Mouse (Mus musculus) G1E (cell line): Measurements from ENCODE around the gene Mum1. TPM values are rescaled to one million over a fixed set of nuclear protein-coding genes. Genes with fewer than 3 reads are reported as not detected.

Source experiments
- ATAC-seq: 2 replicates; pipeline ENCODE4 v1.8.0; 2016; ENCODE audit warnings: mild to moderate bottlenecking; ENCODE audit not compliant: insufficient number of reproducible peaks, poor library complexity, low FRiP score, severe bottlenecking; ENCODE audit errors: extremely low read depth
- DNase-seq: peaks from one replicate; pipeline ENCODE4 v3.0.0; 2012; ENCODE audit warnings: low spot score
- H3K27me3 ChIP-seq: 2 replicates; pipeline ENCODE4 v1.6.1; 2012; ENCODE audit warnings: mild to moderate bottlenecking, low read length, inconsistent platforms; ENCODE audit not compliant: insufficient read depth
- H3K36me3 ChIP-seq: replicated peaks from 2 replicates; pipeline ENCODE3; 2012; ENCODE audit warnings: mild to moderate bottlenecking, inconsistent platforms
- H3K4me1 ChIP-seq: 2 replicates; pipeline ENCODE4 v1.6.1; 2012; ENCODE audit warnings: low read depth, low read length, inconsistent platforms, mixed read lengths; ENCODE audit not compliant: insufficient read depth
- H3K4me3 ChIP-seq: 2 replicates; pipeline ENCODE4 v1.5.1; 2012; ENCODE audit warnings: low read depth, mild to moderate bottlenecking, inconsistent platforms, low read length, moderate library complexity, mixed read lengths
- H3K9me3 ChIP-seq: replicated peaks from 2 replicates; pipeline ENCODE4 v1.6.1; 2012; ENCODE audit warnings: inconsistent platforms
- CTCF ChIP-seq: IDR thresholded peaks from 2 replicates; pipeline ENCODE4 v1.5.1; 2012; ENCODE audit warnings: low read depth, low read length, inconsistent platforms, mixed read lengths
- GATA1 ChIP-seq: IDR thresholded peaks from 2 replicates; pipeline ENCODE4 v1.6.1; 2012; ENCODE audit warnings: borderline replicate concordance, low read length, inconsistent platforms, mixed read lengths
- GATA2 ChIP-seq: IDR thresholded peaks from 2 replicates; pipeline ENCODE4 v1.6.1; 2012; ENCODE audit warnings: low read depth, low read length, inconsistent platforms, borderline replicate concordance
- POLR2AphosphoS5 ChIP-seq: IDR thresholded peaks from 2 replicates; pipeline ENCODE4 v1.6.1; 2012; ENCODE audit warnings: low read depth, low read length, inconsistent platforms; ENCODE audit not compliant: insufficient replicate concordance
- TAL1 ChIP-seq: conservative IDR thresholded peaks from 2 replicates; pipeline ENCODE4 v1.6.1; 2012; ENCODE audit warnings: low read depth, low read length, inconsistent platforms, mixed read lengths
- polyA plus RNA-seq: library from polyadenylated mRNA; stranded (reverse); fragments of >175 nt; gene quantifications from 2 replicates; pipeline ENCODE4 v1.2.3, GENCODE M21; 2012
- total RNA-seq, 2 experiments: library from RNA; stranded (forward) in 1 of 2; stranded (reverse) in 1 of 2; fragments of 200-1000 nt in 1 of 2; fragments of >200 nt in 1 of 2; fragmentation: Nextera tagmentation in 1 of 2; gene quantifications; 2 replicates each; pipeline ENCODE4 v1.2.3; 2014 to 2017

Mum1 gene
- total and polyA plus RNA-seq, 3 experiments: 16.9 to 56.1 (median 36.2) TPM

- H3K4me3 ChIP-seq: peak overlapping the region; percentile 73
- peaks cover 75% of the 10 kb centered on the region for H3K4me1 ChIP-seq
- no peak for TF ChIP-seq GATA2
- no peaks in the 10 kb centered on the region for H3K27me3 ChIP-seq
- ATAC-seq (no peak), DNase-seq (no peak)
- peaks cover 45% of the 10 kb centered on the region for H3K36me3 ChIP-seq
- no peaks in the 10 kb centered on the region for H3K9me3 ChIP-seq
These were observed 35.9 kb downstream of the Mum1 start for GRCm38 (mm10) chr10:80262169-80262568.

DNA sequence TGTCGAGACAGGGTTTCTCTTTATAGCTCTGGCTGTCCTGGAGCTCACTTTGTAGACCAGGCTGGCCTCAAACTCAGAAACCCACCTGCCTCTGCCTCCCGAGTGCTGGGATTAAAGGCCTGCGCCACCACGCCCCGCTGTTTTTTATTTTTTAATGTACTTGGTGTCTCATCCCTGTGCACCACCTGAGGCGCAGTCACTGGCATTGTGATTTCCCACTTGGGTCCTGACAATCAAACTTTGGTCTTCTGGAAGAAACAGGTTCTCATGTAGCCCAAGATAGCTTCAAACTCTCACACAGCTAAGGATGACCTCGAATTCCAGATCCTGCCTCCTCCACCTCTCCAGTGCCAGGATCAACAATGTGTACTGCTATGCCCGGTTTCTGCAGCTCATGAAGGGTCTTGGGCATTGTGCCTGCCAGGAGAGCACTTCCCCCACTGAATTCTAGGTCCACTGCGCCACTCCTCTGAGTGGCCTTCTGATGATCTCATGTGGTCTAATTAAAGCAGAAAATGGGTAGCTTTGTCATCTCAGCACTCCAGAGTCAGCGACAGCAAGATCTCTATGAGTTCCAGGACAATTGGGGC, 36.6 kb downstream of the Mum1 start:
- no peak for ATAC-seq
- no peak overlapping the region; the same call in 1 of the 2 replicates for H3K4me3 ChIP-seq

GRCm38 (mm10) chr10:80264341-80265148, 38.3 kb downstream of the Mum1 start:
- H3K36me3 ChIP-seq: peaks cover 43% of the 10 kb centered on the region
- peak; percentile 43 for ATAC-seq
- peaks cover 76% of the 10 kb centered on the region for H3K4me1 ChIP-seq
- TF ChIP-seq GATA1 (no peak), POLR2AphosphoS5 (no peak), TAL1 (no peak)
- no peaks in the 10 kb centered on the region for H3K27me3 ChIP-seq
- peak; percentile 93 for DNase-seq
- H3K4me3 ChIP-seq: peak overlapping the region; percentile 83
- H3K9me3 ChIP-seq: no peaks in the 10 kb centered on the region

More for the DNA sequence above, 36.6 kb downstream of the Mum1 start:
- Histone ChIP-seq H3K4me1 (peaks cover 78% of the 10 kb centered on the region), H3K9me3 (no peaks in the 10 kb centered on the region), H3K36me3 (peaks cover 45% of the 10 kb centered on the region), H3K27me3 (no peaks in the 10 kb centered on the region)
- no peak for DNase-seq
- TF ChIP-seq GATA1: no peak
- no peak for TF ChIP-seq CTCF
- TF ChIP-seq GATA2: no peak
- TF ChIP-seq TAL1: no peak
- no peak for TF ChIP-seq POLR2AphosphoS5

DNA sequence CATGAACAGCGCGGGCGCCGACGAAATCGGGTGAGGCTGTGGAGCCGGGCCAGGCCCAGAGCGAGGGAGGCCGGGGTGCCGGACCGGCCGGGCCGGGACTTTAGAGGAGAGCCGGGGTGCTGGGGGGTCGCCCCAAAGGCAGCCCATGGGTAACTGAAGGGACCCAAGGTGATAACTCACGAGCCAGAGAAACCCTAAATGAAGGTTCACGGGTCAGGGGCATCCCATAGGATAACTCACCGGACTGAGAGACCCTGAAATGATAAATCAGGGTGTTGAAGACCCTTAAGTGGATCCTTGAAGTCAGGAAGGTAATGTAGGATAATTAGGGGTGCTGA, 38.9 kb downstream of the Mum1 start:
- no peaks in the 10 kb centered on the region for H3K9me3 ChIP-seq
- ATAC-seq (no peak), DNase-seq (no peak)
- H3K36me3 ChIP-seq: peaks cover 41% of the 10 kb centered on the region
- H3K27me3 ChIP-seq: no peaks in the 10 kb centered on the region
- H3K4me1 ChIP-seq: peaks cover 75% of the 10 kb centered on the region
- peak overlapping the region; percentile 83 for H3K4me3 ChIP-seq
- TF ChIP-seq CTCF (no peak), GATA2 (no peak), GATA1 (no peak), POLR2AphosphoS5 (no peak), TAL1 (no peak)

DNA sequence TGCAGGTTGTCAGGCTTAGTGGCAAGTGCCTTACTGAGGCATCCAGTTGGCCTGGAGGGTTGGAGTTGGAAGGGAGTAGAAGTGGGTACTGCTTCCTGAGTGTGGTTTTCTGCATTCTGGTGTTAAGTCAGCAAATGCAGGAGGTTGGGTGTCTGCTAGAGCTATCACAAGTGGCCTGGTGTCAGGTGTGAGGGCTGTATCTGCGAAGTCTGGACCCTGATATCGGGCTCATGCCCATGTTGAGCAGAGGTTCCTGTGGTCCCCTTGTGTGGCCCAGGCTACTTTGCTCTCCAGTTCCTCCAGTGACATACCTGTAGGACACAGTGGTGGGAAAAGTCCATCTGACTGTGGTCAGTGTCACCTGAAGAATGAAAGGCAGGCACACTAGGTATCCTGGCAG, 43.9 kb downstream of the Mum1 start:
- peak overlapping the region; percentile 63; the same call in 1 of the 2 replicates for H3K4me3 ChIP-seq
- peaks cover 80% of the 10 kb centered on the region for H3K4me1 ChIP-seq
- ATAC-seq (no peak), DNase-seq (no peak)
- H3K27me3 ChIP-seq: no peaks in the 10 kb centered on the region
- H3K9me3 ChIP-seq: no peaks in the 10 kb centered on the region
- H3K36me3 ChIP-seq: peaks cover 79% of the 10 kb centered on the region
- TF ChIP-seq TAL1: no peak
- no peak for TF ChIP-seq GATA2
- TF ChIP-seq POLR2AphosphoS5: no peak
- TF ChIP-seq GATA1: no peak

DNA sequence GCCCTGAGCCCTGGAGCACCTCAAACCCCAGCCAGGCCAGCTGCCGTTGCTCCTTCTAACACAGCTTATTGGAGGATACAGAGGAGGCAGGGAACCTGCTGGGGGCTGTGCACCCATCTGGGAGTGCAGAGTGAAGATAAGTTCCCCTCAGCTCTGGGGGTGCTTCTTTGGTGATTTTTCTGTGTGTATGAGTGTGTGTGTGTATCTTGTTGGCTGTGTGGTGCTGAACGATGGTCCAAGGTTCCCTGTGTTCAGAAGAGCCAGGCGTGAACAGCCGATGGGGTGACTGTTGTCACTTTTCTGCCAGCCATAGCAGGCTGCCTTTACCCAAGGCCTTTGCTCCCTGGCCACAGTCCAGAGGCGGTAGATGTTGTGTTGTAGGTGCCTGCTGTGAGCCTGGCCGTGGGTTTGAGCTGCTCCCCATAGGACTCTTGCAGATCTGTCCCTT, 44.5 kb downstream of the Mum1 start:
- Histone ChIP-seq H3K4me3 (peak overlapping the region; percentile 63; the same call in 1 of the 2 replicates), H3K36me3 (peaks cover 85% of the 10 kb centered on the region)

More for the DNA sequence above, 44.5 kb downstream of the Mum1 start:
- ATAC-seq (peak; percentile 50), DNase-seq (peak; percentile 68)
- Histone ChIP-seq H3K27me3 (no peaks in the 10 kb centered on the region), H3K9me3 (no peaks in the 10 kb centered on the region), H3K4me1 (peaks cover 83% of the 10 kb centered on the region)
- TF ChIP-seq POLR2AphosphoS5 (no peak), GATA2 (no peak), TAL1 (peak; percentile 49), CTCF (no peak), GATA1 (no peak)
